Mouse (Mus musculus) left cerebral cortex, postnatal 25 days (tissue): Measurements from ENCODE around the gene Enpp4. TPM values are rescaled to one million over a fixed set of nuclear protein-coding genes. Genes with fewer than 3 reads are reported as not detected.

Experiments used
- DNase-seq, 2 experiments: peaks; one replicate each; pipeline ENCODE4 v3.0.0; 2022; ENCODE audit warnings: low spot score in 2 of 2, mixed read lengths in 1 of 2
- intact Hi-C: fragments of 180-260 bp; cut with DNase I; formaldehyde crosslinking; loops from one replicate; pipeline ENCODE4 v1.15.1; 2025
- total RNA-seq, 2 experiments: library from RNA; stranded (reverse); gene quantifications; 2 replicates each; pipeline ENCODE4 v1.2.3; 2021

The Enpp4 gene
- 10 to 100 TPM; 12.2 to 13.0 TPM for total RNA-seq

GRCm38 (mm10) chr17:44105287-44106138 is at the start of gene Enpp4:
Enpp4 (minus strand) TSS chr17:44105809.
- peak; percentile 90 to 95 for DNase-seq
- intact Hi-C loops = no loop called here

- intact Hi-C loops = no loop called here
- DNase-seq = no peak
Observed at GRCm38 (mm10) chr17:44155204-44155603, 49.6 kb upstream of the Enpp4 start.

DNA sequence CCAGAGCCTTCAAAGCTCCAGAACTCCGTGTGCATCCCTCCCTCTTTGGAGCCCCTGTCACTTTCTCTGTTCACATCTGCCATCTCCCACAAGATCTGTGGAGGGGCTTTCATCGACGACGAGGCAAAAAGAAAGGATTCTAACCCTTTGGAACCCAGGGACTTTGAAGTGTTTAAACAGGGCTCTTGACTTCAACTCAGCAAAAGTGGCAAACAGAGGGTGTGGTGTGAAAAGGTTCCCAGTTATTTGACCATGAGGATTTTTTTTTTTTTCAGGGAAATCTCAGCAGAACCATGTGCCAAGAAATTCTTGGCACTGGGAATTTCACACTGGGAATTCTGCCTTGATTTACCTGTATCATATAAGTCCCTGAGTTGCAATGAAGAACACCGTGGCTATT is 48.3 kb upstream of the Enpp4 start:
- DNase-seq = no peak
- intact Hi-C loops = no loop called here

- no peak for DNase-seq
- intact Hi-C loops = loop anchor here (1.0 kb wide), 1 partner anchor 104 kb away; no protein-coding TSS in a partner anchor
Observed at GRCm38 (mm10) chr17:44151889-44152288, 46.3 kb upstream of the Enpp4 start.

GRCm38 (mm10) chr17:44151130-44151529 is 45.5 kb upstream of the Enpp4 start:
- DNase-seq = peak in 1 of 2 experiments; percentile 16
- intact Hi-C loops = loop anchor here (1.0 kb wide), 1 partner anchor 105 kb away; no protein-coding TSS in a partner anchor

DNA sequence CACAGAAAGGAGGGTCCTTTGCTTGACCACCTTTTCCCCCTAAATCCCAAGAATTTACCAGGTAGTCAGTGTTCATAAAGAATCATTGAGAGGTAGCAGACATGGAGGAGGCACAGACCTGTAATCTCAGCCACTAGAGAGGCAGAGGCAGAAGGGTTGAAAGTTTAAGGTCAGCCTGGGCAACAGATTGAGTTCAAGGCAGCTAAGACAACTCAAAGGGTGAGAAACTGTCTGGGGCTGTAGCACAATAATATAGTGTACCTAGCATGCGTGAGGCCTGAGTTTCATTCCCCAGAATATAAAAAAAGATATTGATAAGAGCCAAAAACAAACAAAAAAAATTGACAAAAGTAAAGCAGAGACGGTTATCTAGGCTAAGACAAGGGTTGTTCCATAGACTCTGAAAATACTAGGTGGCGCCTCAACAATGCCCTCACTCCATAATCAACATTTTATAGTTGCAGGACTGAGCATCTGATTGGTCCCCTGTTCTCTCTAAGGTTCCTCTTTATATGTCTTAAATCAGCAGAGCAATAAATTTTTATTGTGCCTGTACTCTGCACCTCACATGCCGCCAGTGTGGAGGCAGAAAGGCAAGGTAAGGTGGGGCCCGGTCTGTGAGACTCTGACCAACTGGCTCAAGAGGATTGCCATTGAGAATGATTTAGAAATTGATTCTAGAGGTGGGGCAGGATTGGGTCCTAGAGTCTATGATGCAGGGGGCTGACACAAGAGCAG is 42.7 kb upstream of the Enpp4 start:
- DNase-seq = no peak
- intact Hi-C loops = no loop called here

- intact Hi-C loops = no loop called here
- DNase-seq = no peak
Observed at GRCm38 (mm10) chr17:44145806-44146205, 40.2 kb upstream of the Enpp4 start.

DNA sequence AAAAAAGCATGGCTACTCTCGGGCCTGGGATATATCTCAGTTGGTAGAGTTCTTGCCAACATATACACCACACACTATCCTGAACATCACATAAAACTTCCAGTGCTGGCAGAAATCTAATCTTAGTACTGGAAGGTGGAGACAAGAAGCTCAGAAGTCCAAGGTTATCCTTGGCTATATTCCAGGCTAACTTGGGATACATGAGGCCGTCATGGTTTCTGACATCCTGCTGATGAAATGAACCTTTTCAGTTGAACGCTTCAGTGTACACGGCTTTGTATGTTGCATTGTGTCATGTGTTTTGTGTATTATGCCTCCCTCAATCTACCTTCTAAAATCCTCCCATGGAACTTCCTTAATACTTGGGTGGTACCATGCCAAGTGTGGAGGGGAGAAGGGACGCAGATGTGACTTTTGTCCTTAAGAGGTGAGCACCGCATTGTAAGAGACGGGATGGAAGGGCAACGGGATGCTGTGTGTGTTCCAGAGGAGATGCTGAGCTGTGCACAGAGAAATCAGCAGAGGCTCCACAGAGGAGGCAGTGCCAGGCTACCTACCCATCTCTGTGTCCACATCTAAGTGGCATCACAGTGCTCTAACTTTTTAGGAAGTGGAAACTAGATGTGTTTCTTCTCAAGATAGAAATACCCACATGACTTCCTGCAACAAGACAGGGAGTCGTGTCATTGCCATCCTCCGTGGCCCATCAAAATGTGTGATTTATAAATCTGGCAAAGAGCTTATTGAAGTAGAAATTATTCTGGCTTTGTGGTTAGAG is 31.4 kb upstream of the Enpp4 start:
- intact Hi-C loops = loop anchor here (10.0 kb wide), 1 partner anchor 332 kb away; the partner anchor contains the start of gene Rcan2

GRCm38 (mm10) chr17:44136018-44136417 is 30.4 kb upstream of the Enpp4 start:
- no peak for DNase-seq
- intact Hi-C loops = loop anchor here (10.0 kb wide), 1 partner anchor 331 kb away; the partner anchor contains the start of gene Rcan2

More for the DNA sequence above, 31.4 kb upstream of the Enpp4 start:
- DNase-seq = no peak

DNA sequence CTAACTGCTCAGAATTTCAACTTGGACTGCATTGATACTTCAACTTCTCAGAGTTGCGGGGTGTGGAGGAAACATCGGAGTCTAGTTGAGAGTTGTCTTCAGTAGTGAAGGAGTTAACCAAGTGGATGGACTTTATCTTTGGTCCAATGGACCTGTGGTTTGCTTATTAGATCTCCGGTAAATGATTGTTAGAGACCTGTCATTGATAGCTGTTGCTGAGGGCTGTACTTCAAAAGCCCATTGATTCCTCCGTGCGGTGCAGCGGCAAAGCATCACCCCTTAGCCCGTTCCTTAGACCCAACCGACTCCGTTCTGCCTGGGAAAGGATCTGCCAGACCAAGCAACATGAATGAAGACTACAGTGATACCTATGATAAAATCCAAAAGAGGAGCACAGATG is 28.9 kb upstream of the Enpp4 start:
- DNase-seq = no peak
- intact Hi-C loops = loop anchor here (10.0 kb wide), 1 partner anchor 330 kb away; the partner anchor contains the start of gene Rcan2

GRCm38 (mm10) chr17:44134106-44134505 is 28.5 kb upstream of the Enpp4 start:
- DNase-seq = no peak
- intact Hi-C loops = loop anchor here (10.0 kb wide), 1 partner anchor 329 kb away; the partner anchor contains the start of gene Rcan2

- intact Hi-C loops = loop anchor here (1.0 to 10.0 kb wide), 4 partner anchors 54 to 432 kb away; partner anchors contain the start of gene Rcan2
- peak; percentile 68 to 70 for DNase-seq
Observed at GRCm38 (mm10) chr17:44130429-44130828, 24.8 kb upstream of the Enpp4 start.

GRCm38 (mm10) chr17:44129092-44129750 is 23.6 kb upstream of the Enpp4 start:
- DNase-seq = no peak
- intact Hi-C loops = no loop called here

- intact Hi-C loops = no loop called here
- DNase-seq = no peak
Observed at GRCm38 (mm10) chr17:44121366-44122100, 15.9 kb upstream of the Enpp4 start.

GRCm38 (mm10) chr17:44118231-44118630 is 12.6 kb upstream of the Enpp4 start:
- no peak for DNase-seq
- intact Hi-C loops = no loop called here

DNA sequence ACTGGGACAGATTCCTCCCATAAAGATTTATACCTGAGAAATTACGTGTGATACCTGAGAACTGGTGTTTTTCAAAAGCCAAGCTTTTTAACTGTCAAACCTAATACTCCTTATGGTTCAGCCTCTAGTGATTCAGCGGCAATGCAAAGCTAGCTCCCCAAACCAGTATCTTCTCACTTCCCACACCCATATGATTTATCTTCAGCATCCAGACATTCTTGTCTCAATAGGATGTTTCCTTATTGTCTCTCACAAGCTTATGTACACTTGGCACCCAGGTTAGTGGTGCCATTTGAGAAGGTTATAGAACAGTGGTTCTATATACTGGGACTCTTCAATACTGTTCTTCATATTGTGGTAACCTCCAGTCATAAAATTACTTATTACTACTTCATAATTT is 12.1 kb upstream of the Enpp4 start:
- intact Hi-C loops = no loop called here
- DNase-seq = no peak

GRCm38 (mm10) chr17:44116584-44116983 is 11.0 kb upstream of the Enpp4 start:
- no peak for DNase-seq
- intact Hi-C loops = no loop called here

GRCm38 (mm10) chr17:44108331-44108730 is 2.7 kb upstream of the Enpp4 start:
- intact Hi-C loops = no loop called here
- no peak for DNase-seq
